Mouse (Mus musculus): ENCODE results near the gene Map3k4.

Gene Map3k4

GRCm38 (mm10) chr17:12318663-12319201 lies at the start of gene Map3k4:
TSS of gene Map3k4 (minus strand) at chr17:12318796.
- TF ChIP-seq GATA4 (IDR thresholded peaks at IDR 0.05; ENCODE audit: insufficient replicate concordance, low read length), result no peak

DNA sequence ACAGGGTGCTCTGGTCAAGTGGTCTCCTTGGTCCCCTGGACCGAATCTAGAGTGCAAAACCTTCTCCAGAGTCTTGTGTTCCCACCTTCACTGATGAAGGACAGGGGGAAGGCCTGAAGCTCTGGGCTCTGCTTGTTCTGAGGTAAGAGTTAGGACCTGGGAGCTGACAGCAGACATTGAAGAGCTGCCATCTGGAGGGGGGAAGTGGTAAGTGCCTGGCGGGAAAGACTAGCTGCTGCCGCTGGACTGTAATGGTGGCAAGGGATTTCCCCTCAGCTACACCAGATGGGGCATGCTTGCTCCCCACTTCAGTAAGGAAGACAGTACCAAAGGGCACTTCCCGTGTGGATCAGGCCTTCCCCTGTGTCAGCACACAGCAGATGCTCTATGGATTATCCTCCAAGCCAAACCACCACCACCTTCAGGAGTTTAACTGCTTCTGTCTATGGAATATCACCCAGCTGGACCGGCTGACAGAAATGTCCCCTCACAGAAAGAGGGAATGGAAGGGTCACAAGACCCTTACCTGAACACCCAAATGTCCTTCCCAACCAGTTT lies 48.9 kb upstream of the Map3k4 start:
- TF ChIP-seq GATA4 (IDR thresholded peaks at IDR 0.05; ENCODE audit: insufficient replicate concordance, low read length), result no peak

DNA sequence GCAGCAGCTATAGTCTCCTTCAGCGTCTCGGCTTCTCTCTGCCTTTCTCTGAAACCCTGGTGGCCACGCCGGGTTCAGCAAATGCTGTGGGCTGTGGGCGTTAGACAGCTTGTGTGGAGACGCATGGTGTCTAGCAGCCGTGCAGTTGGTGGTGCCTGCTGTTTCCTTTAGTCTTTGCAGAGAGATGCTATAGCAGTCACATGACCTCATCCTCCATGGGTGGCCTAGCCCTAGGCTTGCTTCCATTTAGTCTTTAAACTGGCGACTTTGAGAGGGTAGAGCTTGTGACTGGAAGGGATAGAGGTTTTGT lies 45.8 kb upstream of the Map3k4 start:
- TF ChIP-seq GATA4 (IDR thresholded peaks at IDR 0.05; ENCODE audit: insufficient replicate concordance, low read length), result no peak

DNA sequence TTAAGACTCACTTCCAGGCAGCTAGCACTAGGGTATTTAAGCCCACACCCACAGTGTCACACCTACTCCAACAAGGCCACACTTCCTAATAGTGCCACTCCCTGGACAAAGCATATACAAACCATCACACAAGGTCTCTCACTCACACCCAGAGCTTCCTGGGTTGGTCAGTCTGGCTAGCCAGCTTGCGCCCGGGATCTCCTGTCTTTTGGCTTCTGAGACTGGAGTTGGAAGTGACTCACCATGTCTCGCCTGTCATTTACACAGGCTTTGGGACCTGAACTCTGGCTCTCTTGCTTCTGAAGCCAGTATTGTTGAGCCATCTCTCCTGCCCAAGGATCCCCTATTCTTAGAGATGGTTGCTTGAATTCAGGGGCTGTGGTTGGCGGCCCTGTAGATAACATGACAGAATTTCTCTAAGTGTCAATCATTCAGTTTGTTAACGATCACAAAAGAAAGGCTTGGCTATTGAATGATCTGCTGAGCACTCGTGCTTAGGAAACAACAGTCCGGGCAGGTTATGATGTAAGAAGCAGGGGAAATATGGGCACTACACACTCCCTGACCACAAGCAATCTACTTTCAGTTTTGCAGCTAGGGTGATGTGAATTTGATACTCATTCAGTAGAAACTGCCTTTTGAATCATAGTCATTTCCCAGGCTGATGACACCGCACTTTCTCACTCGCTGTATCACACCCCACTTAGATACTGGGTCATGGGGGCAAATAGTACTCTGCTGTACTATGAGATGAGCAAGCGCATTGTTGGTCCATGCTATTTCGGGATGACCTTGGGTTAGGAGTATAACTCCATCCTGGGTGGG lies 45.2 kb upstream of the Map3k4 start:
- TF ChIP-seq GATA4 (IDR thresholded peaks at IDR 0.05; ENCODE audit: insufficient replicate concordance, low read length), result no peak

- no peak for TF ChIP-seq GATA4 (IDR thresholded peaks at IDR 0.05; ENCODE audit: insufficient replicate concordance, low read length)
These were observed 41.3 kb upstream of the Map3k4 start for GRCm38 (mm10) chr17:12359876-12360275.

GRCm38 (mm10) chr17:12352781-12353180 lies 34.2 kb upstream of the Map3k4 start:
- no peak for TF ChIP-seq GATA4 (IDR thresholded peaks at IDR 0.05; ENCODE audit: insufficient replicate concordance, low read length)

DNA sequence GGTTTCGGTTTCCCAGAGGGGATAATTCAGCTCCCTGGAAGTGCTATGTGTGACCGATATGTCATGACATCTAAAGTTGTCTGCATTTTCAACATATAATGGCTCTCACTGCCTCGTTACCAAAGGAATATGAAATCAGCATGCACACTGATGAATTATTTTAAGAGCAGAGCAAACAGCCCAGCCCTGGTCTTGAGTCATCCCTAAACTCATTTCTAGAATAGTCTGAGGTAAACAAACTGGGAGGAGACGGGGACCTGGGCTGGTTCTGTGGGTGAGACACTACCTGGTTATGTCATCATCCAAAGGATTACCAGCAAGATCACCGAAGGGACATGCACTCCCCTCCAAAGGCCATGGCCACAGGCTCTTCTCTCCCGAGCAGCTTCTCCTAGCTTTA lies 33.0 kb upstream of the Map3k4 start:
- TF ChIP-seq GATA4 (IDR thresholded peaks at IDR 0.05; ENCODE audit: insufficient replicate concordance, low read length), result no peak

DNA sequence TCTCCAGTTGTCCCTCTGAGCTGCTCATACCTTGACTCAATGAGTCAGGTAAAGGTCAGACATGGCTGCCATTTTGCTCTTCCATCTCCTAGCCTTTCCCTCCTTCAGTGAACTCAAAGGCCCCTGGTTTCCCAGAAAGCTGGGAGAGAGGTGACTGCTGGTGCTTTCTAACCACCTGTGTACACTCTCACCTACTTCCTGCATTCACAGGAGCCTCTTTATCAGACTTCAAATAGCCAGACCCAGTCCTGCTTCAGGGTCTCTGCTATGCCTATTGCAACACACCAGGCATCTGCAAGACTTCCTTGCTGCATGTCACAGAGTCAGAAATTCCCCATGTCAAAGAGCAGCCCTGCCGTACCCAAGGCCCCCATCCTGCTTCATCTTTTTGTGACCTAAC lies 28.9 kb upstream of the Map3k4 start:
- TF ChIP-seq GATA4 (IDR thresholded peaks at IDR 0.05; ENCODE audit: insufficient replicate concordance, low read length), result no peak

GRCm38 (mm10) chr17:12343702-12344376 lies 25.2 kb upstream of the Map3k4 start:
- TF ChIP-seq GATA4 (IDR thresholded peaks at IDR 0.05; ENCODE audit: insufficient replicate concordance, low read length), result no peak

- no peak for TF ChIP-seq GATA4 (IDR thresholded peaks at IDR 0.05; ENCODE audit: insufficient replicate concordance, low read length)
These were observed 18.6 kb upstream of the Map3k4 start for GRCm38 (mm10) chr17:12337156-12337555.

DNA sequence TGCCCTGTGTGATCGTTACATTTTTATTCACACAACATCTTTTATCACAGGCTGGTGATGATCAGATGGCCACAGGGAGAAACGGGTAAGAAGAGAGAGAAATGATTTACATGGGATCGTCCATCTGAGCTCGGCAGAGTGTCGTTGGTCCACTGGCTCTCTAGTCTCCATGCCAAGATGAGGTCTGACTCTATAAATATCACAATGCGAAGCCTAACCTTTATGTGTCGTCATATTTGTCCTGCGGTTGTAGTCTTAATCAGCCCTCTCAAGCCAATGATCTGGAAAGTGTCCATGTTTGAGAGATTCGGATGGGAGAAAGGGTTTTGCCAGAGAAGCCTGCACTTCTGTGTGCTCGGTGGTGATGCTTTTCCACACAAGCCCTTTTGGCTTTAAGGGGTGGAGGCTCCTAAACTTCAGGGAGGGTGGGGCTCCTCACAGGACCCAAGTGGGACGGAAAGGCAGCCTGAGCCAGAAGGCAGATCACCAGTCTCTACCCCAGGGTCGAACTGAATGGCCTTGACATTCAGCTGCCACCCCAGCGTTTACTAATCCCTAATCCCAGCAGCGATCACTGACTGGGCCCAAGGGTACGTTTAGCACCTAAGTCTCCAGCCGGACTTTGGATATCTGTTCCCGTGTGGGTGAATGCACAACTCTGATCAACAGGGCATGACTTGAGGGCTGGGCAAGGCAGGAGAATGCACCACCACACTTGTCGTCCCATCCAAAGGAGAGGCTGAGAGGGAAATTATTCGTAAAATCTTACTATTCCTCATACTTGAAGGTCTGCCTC lies 17.7 kb upstream of the Map3k4 start:
- TF ChIP-seq GATA4 (IDR thresholded peaks at IDR 0.05; ENCODE audit: insufficient replicate concordance, low read length), result no peak

DNA sequence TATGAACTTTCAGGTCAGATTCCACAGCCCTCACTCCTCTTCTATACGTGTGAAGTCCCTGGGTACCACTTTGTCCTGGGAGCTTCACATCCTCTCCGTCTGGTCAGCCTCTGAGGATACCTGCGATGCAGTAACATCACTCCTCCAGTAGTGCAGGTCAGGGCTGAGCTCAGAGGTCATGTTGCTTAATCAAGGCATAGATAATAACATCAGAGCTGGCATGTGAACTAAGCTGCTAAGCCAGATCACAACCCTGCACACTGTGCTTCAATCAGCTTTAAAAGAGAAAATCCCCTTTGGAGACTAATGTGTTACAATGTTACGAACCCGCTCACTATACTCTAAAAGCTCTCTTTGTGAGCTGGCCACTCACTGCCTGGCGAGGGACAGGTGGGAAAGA lies 16.5 kb upstream of the Map3k4 start:
- peak; percentile 55; the same call in 1 of the 2 replicates for TF ChIP-seq GATA4 (IDR thresholded peaks at IDR 0.05; ENCODE audit: insufficient replicate concordance, low read length)

DNA sequence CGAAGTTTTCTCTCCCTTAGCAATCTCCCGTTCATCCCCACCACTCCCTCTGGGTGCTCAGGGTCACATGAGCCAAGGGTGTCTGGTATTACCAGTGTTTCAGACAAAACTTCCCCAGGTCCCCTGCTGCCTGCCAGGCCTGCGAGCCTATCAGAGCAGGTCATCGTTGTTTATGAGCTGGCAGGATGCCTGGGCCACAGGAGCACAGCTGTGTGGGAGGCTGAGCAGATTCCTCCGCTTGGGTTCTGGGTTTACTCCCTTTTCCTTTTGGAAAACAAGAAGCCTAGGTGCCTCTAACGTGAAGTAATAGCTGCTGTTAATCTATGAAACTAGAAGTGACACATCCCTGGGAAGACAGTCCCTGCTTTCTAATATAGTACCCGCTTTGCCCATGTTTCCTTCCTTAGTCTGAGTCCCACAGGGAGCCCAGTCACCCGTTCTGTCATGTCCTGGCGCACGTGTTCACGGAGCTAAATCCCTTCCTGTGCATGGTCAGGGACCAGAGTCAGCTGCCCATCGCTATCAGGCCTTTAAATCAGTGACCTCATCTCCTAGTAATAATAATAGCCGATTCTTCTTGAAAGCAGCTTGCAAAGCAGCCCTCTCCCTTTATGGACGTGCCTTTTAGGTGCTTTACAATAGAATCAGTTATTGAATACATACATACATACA lies 9.4 kb upstream of the Map3k4 start:
- no peak for TF ChIP-seq GATA4 (IDR thresholded peaks at IDR 0.05; ENCODE audit: insufficient replicate concordance, low read length)

- TF ChIP-seq GATA4 (IDR thresholded peaks at IDR 0.05; ENCODE audit: insufficient replicate concordance, low read length), result no peak
These were observed 1.2 kb upstream of the Map3k4 start for GRCm38 (mm10) chr17:12319786-12320185.

Measured in liver, adult (tissue).